Mouse (Mus musculus) granulocyte monocyte progenitor cell, adult 5-6 weeks (primary cell): ENCODE measurements around the gene Vmn1r38. TPM values are rescaled to one million over a fixed set of nuclear protein-coding genes. Genes with fewer than 3 reads are reported as not detected.
"Not testable (repeated sequence)": the region's sequence is repeated elsewhere in the genome, so short reads cannot be mapped to it uniquely, and the experiment has no call there.

ENCODE experiments used
- ATAC-seq: replicated peaks from 2 replicates; pipeline ENCODE4 v1.8.0; 2016; ENCODE audit warnings: mild to moderate bottlenecking, moderate TSS enrichment, inconsistent platforms; ENCODE audit not compliant: poor library complexity, severe bottlenecking
- total RNA-seq, 2 experiments: library from RNA; stranded (forward) in 1 of 2; stranded (reverse) in 1 of 2; fragments of 200-712, 200-1000 nt in 1 of 2; fragments of >200 nt in 1 of 2; fragmentation: Nextera tagmentation in 1 of 2; gene quantifications; 2 replicates each; pipeline ENCODE4 v1.2.3; 2014 to 2017

The Vmn1r38 gene
- total RNA-seq (2014; fragmentation: Nextera tagmentation) (not detected in 2 replicates), total RNA-seq (2017) (not detected in 2 replicates)

DNA sequence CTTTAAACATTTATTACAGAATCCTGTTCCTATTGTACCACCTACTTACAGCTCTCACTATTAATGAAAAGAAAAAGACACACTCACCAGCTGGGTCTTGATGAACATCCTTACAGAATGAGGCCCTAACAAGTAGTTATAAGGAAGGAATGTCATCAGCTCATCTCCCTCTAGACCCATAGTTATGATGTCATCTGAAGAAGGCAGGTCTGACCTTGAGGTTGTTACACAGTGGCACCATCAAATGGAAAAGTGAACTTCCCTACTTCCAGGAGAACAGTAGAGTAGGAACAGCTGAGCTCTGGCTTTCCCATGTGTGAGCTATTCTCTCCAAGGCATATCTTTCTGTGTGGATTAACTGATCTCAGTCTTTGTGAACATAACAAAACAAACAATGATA lies at the start of gene Vmn1r38:
Gene Vmn1r38, minus strand, starts transcription at position 101 of the 400 bp plus-strand sequence.
- ATAC-seq, result not testable (repeated sequence)

GRCm38 (mm10) chr6:66810509-66810908 lies 28.1 kb upstream of the Vmn1r38 start, which contains the start of gene Vmn1r39:
Gene Vmn1r39, minus strand, starts transcription at chr6:66810609.
- ATAC-seq, result no peak

DNA sequence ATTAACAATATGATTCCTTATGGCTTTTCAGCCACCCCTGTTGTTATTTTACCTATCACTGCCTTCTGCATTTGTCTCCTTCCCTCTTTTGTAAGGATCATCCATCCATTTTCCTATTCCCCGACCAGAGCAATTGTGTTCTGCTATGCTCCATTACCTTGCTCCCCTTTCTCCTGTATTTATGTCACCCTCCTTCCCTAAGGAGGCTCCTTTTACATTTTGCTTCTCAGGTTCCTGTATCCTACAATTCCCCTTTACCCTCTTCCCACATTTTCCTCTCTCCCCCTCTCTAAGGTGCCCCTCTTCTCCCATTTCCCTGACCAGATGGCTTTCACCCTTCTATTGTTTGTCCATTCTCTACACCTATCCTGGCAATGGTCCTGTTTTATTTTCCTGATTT lies 23.9 kb upstream of the Vmn1r38 start:
- no peak for ATAC-seq

DNA sequence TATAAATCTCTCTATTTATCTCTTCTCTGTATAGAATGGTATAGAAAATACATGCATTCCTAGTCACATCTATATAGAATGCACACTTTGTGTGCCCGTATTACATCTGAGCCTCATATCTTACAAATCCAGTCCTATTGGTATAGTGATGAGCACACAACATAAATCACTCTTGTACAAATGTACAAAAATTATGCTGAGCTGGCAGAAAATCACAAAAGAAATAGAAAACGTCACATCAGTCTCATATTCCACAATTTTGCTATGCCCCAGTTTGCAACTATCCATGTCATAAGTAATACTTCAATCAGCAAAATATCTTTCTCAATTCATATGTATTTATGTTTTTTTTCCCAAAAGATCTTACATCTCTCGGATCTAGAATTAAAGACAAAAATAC lies 23.3 kb upstream of the Vmn1r38 start:
- no peak for ATAC-seq

- ATAC-seq, result not testable (repeated sequence)
Measured at GRCm38 (mm10) chr6:66729082-66729481, 53.3 kb downstream of the Vmn1r38 start, which contains the start of gene Vmn1r37. Gene Vmn1r37, plus strand, starts transcription at chr6:66729382.

Other genes starting within 250 kb of the Vmn1r38 start
- gene Mad2l1, start 247.2 kb downstream of the Vmn1r38 start, total RNA-seq (2014; fragmentation: Nextera tagmentation), result 89.6 and 131 TPM in 2 replicates
- 142 and 148 TPM in 2 replicates for gene Mad2l1, start 247.2 kb downstream of the Vmn1r38 start, total RNA-seq (2017)
- gene Vmn1r32, start 222.5 kb downstream of the Vmn1r38 start, total RNA-seq (2014; fragmentation: Nextera tagmentation), result not detected in 2 replicates
- not detected in 2 replicates for gene Vmn1r32, start 222.5 kb downstream of the Vmn1r38 start, total RNA-seq (2017)
- not detected in 2 replicates for gene Vmn1r33, start 164.3 kb downstream of the Vmn1r38 start, total RNA-seq (2014; fragmentation: Nextera tagmentation)
- not detected in 2 replicates for gene Vmn1r33, start 164.3 kb downstream of the Vmn1r38 start, total RNA-seq (2017)
- gene Vmn1r34, start 138.7 kb downstream of the Vmn1r38 start, total RNA-seq (2014; fragmentation: Nextera tagmentation), result not detected in 2 replicates
- gene Vmn1r34, start 138.7 kb downstream of the Vmn1r38 start, total RNA-seq (2017), result not detected in 2 replicates
- gene Vmn1r35, start 96.7 kb downstream of the Vmn1r38 start, total RNA-seq (2014; fragmentation: Nextera tagmentation), result not detected in 2 replicates
- not detected in 2 replicates for gene Vmn1r35, start 96.7 kb downstream of the Vmn1r38 start, total RNA-seq (2017)
- not detected in 2 replicates for gene Vmn1r36, start 63.5 kb downstream of the Vmn1r38 start, total RNA-seq (2014; fragmentation: Nextera tagmentation)
- gene Vmn1r36, start 63.5 kb downstream of the Vmn1r38 start, total RNA-seq (2017), result not detected in 2 replicates
- not detected in 2 replicates for gene Vmn1r37, start 53.2 kb downstream of the Vmn1r38 start, total RNA-seq (2014; fragmentation: Nextera tagmentation)
- not detected in 2 replicates for gene Vmn1r37, start 53.2 kb downstream of the Vmn1r38 start, total RNA-seq (2017)
- gene Vmn1r39, start 28.0 kb upstream of the Vmn1r38 start, total RNA-seq (2014; fragmentation: Nextera tagmentation), result not detected in 2 replicates
- not detected in 2 replicates for gene Vmn1r39, start 28.0 kb upstream of the Vmn1r38 start, total RNA-seq (2017)
- 144 and 151 TPM in 2 replicates for gene Gng12, start 113.8 kb upstream of the Vmn1r38 start, total RNA-seq (2014; fragmentation: Nextera tagmentation)
- 116 and 143 TPM in 2 replicates for gene Gng12, start 113.8 kb upstream of the Vmn1r38 start, total RNA-seq (2017)